Comparison of ENCODE assay signal across 23 mouse cellular contexts in genomic region chr1:72036141-72036540, GRCm38 (mm10).
DNase-seq lines count a peak whose midpoint lies in the region; ATAC-seq and TF ChIP-seq lines count a peak whose summit lies in the region.
"Had no signal": no experiment of that assay in that cellular context is flagged by ENCODE, and none has a peak within 500 bp of the region (broad histone marks: within the 10 kb centered on the region; RNA-seq: fewer than 3 reads in every experiment).

No protein-coding gene starts in this region.

- no peak for TF ChIP-seq POLR2A in CH12.LX (IDR thresholded peaks at IDR 0.05; ENCODE audit: low read depth, low read length)

- no peak for TF ChIP-seq EP300 in CH12.LX (IDR thresholded peaks at IDR 0.05; ENCODE audit: low read length)

- TF ChIP-seq CTCF in CH12.LX (conservative IDR thresholded peaks at IDR 0.05 in 1 of 2, IDR thresholded peaks at IDR 0.05 in 1 of 2; ENCODE audit: low read depth in 2 of 2, low read length in 2 of 2): no peak

- H3K4me3 ChIP-seq in heart, embryonic 10.5 days: no peak overlapping the region
- H3K4me3 ChIP-seq in CH12.LX (replicated peaks in 1 of 3; ENCODE audit: low read depth in 2 of 3, low read length in 2 of 3, poor library complexity in 1 of 3): no peak overlapping the region
- no peak overlapping the region for H3K4me3 ChIP-seq in midbrain, embryonic 14.5 days (replicated peaks; ENCODE audit: low read depth, low read length)
- H3K4me3 ChIP-seq: embryonic facial prominence, embryonic 15.5 days; heart, adult 2 months; heart, embryonic 13.5 days; hindbrain, embryonic 12.5 days; hindbrain, embryonic 15.5 days had no signal

- no peak for ATAC-seq in midbrain, embryonic 14.5 days (ENCODE audit: low FRiP score, low TSS enrichment)
- ATAC-seq: CD4-positive, CD25-positive, alpha-beta regulatory T cell, adult 4 months; forebrain, embryonic 16.5 days had no signal

- no peaks in the 10 kb centered on the region for H3K36me3 ChIP-seq in heart, embryonic 10.5 days
- H3K36me3 ChIP-seq in CH12.LX (replicated peaks in 1 of 2; ENCODE audit: control insufficient read depth in 1 of 2, insufficient read depth in 1 of 2, low read length in 1 of 2): no peaks in the 10 kb centered on the region
- no peaks in the 10 kb centered on the region for H3K36me3 ChIP-seq in midbrain, embryonic 14.5 days (ENCODE audit: control insufficient read depth, insufficient read depth, low read length)
- H3K36me3 ChIP-seq: embryonic facial prominence, embryonic 15.5 days; heart, embryonic 13.5 days; hindbrain, embryonic 12.5 days; hindbrain, embryonic 15.5 days had no signal

- 0 out of 2 replicates have a peak overlapping the region, but pooled peaks have one; percentile 2 for H3K27ac ChIP-seq in heart, embryonic 10.5 days
- H3K27ac ChIP-seq in CH12.LX (ENCODE audit: insufficient read depth, low read depth): no peak overlapping the region
- H3K27ac ChIP-seq in midbrain, embryonic 14.5 days (replicated peaks; ENCODE audit: low read depth, low read length): no peak overlapping the region
- H3K27ac ChIP-seq: embryonic facial prominence, embryonic 15.5 days; heart, adult 2 months; heart, embryonic 13.5 days; hindbrain, embryonic 12.5 days; hindbrain, embryonic 15.5 days had no signal

- 72% methylated on average over 5 of the region's 5 CpGs for WGBS in heart, embryonic 10.5 days
- WGBS in midbrain, embryonic 14.5 days: 84% methylated on average over 5 of the region's 5 CpGs

- DNase-seq in heart, embryonic 10.5 days (ENCODE audit: low spot score): no peak
- no peak for DNase-seq in heart, adult 8-10 months (ENCODE audit: low spot score)
- DNase-seq in CH12.LX (ENCODE audit: extremely low read depth) (no peak), MN1 (ENCODE audit: low spot score) (peak; percentile 33)
- no peak for DNase-seq in midbrain, embryonic 14.5 days
- DNase-seq in natural killer cell, adult 2 months (ENCODE audit: low spot score in 2 of 2): no peak
- DNase-seq: adrenal gland, adult 2 months; adrenal gland, postnatal 14 days; cerebellum, adult 11-12 months; cerebellum, adult 8-10 months; cerebellum, postnatal 10 days; cerebellum, postnatal 36 days; embryo, embryonic 11 days; gastrocnemius, postnatal 10 days; gastrocnemius, postnatal 36 days; heart, adult 2 months; kidney, adult 11 months had no signal

- peaks cover 8% of the 10 kb centered on the region for H3K4me1 ChIP-seq in heart, embryonic 10.5 days
- H3K4me1 ChIP-seq in CH12.LX (ENCODE audit: control insufficient read depth in 1 of 2, insufficient read depth in 2 of 2): no peaks in the 10 kb centered on the region
- H3K4me1 ChIP-seq in midbrain, embryonic 14.5 days (ENCODE audit: control insufficient read depth, insufficient read depth, low read length): no peaks in the 10 kb centered on the region
- H3K4me1 ChIP-seq: embryonic facial prominence, embryonic 15.5 days; hindbrain, embryonic 12.5 days; hindbrain, embryonic 15.5 days had no signal

- H3K4me2 ChIP-seq in CH12.LX (ENCODE audit: insufficient read depth, low read depth, poor library complexity, severe bottlenecking): peak overlapping the region; percentile 84
- no peak overlapping the region for H3K4me2 ChIP-seq in midbrain, embryonic 14.5 days (ENCODE audit: low read length)
- H3K4me2 ChIP-seq: embryonic facial prominence, embryonic 15.5 days; heart, embryonic 13.5 days; hindbrain, embryonic 12.5 days; hindbrain, embryonic 15.5 days had no signal

- no peaks in the 10 kb centered on the region for H3K9me3 ChIP-seq in heart, embryonic 10.5 days
- no peaks in the 10 kb centered on the region for H3K9me3 ChIP-seq in CH12.LX (replicated peaks; ENCODE audit: low read length)
- H3K9me3 ChIP-seq in midbrain, embryonic 14.5 days (ENCODE audit: control insufficient read depth, low read length): no peaks in the 10 kb centered on the region
- H3K9me3 ChIP-seq: embryonic facial prominence, embryonic 15.5 days; heart, embryonic 13.5 days; hindbrain, embryonic 12.5 days; hindbrain, embryonic 15.5 days had no signal

- no peaks in the 10 kb centered on the region for H3K27me3 ChIP-seq in heart, embryonic 10.5 days (ENCODE audit: insufficient read depth, poor library complexity, severe bottlenecking)
- H3K27me3 ChIP-seq in CH12.LX (replicated peaks): no peaks in the 10 kb centered on the region
- H3K27me3 ChIP-seq in midbrain, embryonic 14.5 days (ENCODE audit: control insufficient read depth, insufficient read depth, low read length): no peaks in the 10 kb centered on the region
- H3K27me3 ChIP-seq: embryonic facial prominence, embryonic 15.5 days; heart, embryonic 13.5 days; hindbrain, embryonic 12.5 days; hindbrain, embryonic 15.5 days had no signal

- TF ChIP-seq RAD21 in CH12.LX (IDR thresholded peaks at IDR 0.05; ENCODE audit: low read depth, low read length): no peak

- H3K9ac ChIP-seq in CH12.LX (ENCODE audit: insufficient read depth, low read depth): no peak overlapping the region
- H3K9ac ChIP-seq in midbrain, embryonic 14.5 days (replicated peaks; ENCODE audit: low read length): no peak overlapping the region
- H3K9ac ChIP-seq: embryonic facial prominence, embryonic 15.5 days; heart, embryonic 13.5 days; hindbrain, embryonic 12.5 days; hindbrain, embryonic 15.5 days had no signal

- in situ Hi-C loops in CH12.LX (cut with MboI; ENCODE audit: low pct_ligation_motif_present, low pct_unique_long_range_greater_than_20kb, low sequenced_read_pairs): no loop called here

- dilution Hi-C loops in CH12.LX (cut with MboI; ENCODE audit: extremely low pct_ligation_motif_present, extremely low pct_unique_long_range_greater_than_20kb, low sequenced_read_pairs): no loop called here

- no peaks in the 10 kb centered on the region for H3K79me2 ChIP-seq in CH12.LX (replicated peaks; ENCODE audit: control insufficient read depth, extremely low read depth, insufficient read depth, poor library complexity, severe bottlenecking)

TF ChIP-seq in CH12.LX, 34 proteins besides CTCF, POLR2A, EP300 and RAD21:
- TF ChIP-seq BHLHE40 (IDR thresholded peaks at IDR 0.05; ENCODE audit: low read depth, low read length) (no peak), SIN3A (IDR thresholded peaks at IDR 0.05; ENCODE audit: low read length) (no peak), JUND (conservative IDR thresholded peaks at IDR 0.05; ENCODE audit: low read depth, low read length) (no peak), USF2 (conservative IDR thresholded peaks at IDR 0.05; ENCODE audit: low read depth, low read length) (no peak), MYC (IDR thresholded peaks at IDR 0.05; ENCODE audit: low read depth, low read length) (no peak), ELF1 (IDR thresholded peaks at IDR 0.05; ENCODE audit: low read depth, low read length) (no peak), NRF1 (IDR thresholded peaks at IDR 0.05; ENCODE audit: low read depth, low read length) (no peak), UBTF (IDR thresholded peaks at IDR 0.05; ENCODE audit: low read depth, low read length) (no peak), HCFC1 (IDR thresholded peaks at IDR 0.05; ENCODE audit: low read depth, low read length) (no peak)
TF ChIP-seq in CH12.LX: peak in this region for 0.
